Mouse (Mus musculus): ENCODE measurements around the gene Nme1. TPM values are rescaled to one million over a fixed set of nuclear protein-coding genes. Genes with fewer than 3 reads are reported as not detected.
A peak's percentile ranks its signal among the peaks of the same experiment; 100 is the strongest.

The Nme1 gene
- total RNA-seq, 2 experiments from 2014 or later, result 68.7 to 75.0 TPM

- no peak for TF ChIP-seq CTCF (conservative IDR thresholded peaks at IDR 0.05)
- no peak for DNase-seq (ENCODE audit: low spot score in 2 of 2)
- H3K27ac ChIP-seq, result no peak overlapping the region
Measured at GRCm38 (mm10) chr11:93987026-93987425, 18.7 kb upstream of the Nme1 start.

GRCm38 (mm10) chr11:93986298-93986697 lies 18.0 kb upstream of the Nme1 start:
- H3K27ac ChIP-seq, result no peak overlapping the region
- H3K4me3 ChIP-seq, result no peak overlapping the region
- DNase-seq (ENCODE audit: low spot score in 2 of 2), result no peak
- no peak for TF ChIP-seq CTCF (conservative IDR thresholded peaks at IDR 0.05)

More at GRCm38 (mm10) chr11:93987026-93987425, 18.7 kb upstream of the Nme1 start:
- H3K4me3 ChIP-seq, result no peak overlapping the region

GRCm38 (mm10) chr11:93985265-93985664 lies 16.9 kb upstream of the Nme1 start:
- H3K27ac ChIP-seq, result no peak overlapping the region
- DNase-seq (ENCODE audit: low spot score in 2 of 2), result no peak
- no peak for TF ChIP-seq CTCF (conservative IDR thresholded peaks at IDR 0.05)
- H3K4me3 ChIP-seq, result no peak overlapping the region

- Histone ChIP-seq H3K4me3 (no peak overlapping the region), H3K27ac (no peak overlapping the region)
- DNase-seq (ENCODE audit: low spot score in 2 of 2), result no peak
- no peak for TF ChIP-seq CTCF (conservative IDR thresholded peaks at IDR 0.05)
Measured at GRCm38 (mm10) chr11:93984619-93985018, 16.3 kb upstream of the Nme1 start.

GRCm38 (mm10) chr11:93979502-93980049 lies 11.3 kb upstream of the Nme1 start:
- DNase-seq (ENCODE audit: low spot score in 2 of 2), result no peak
- Histone ChIP-seq H3K4me3 (no peak overlapping the region), H3K27ac (no peak overlapping the region)
- no peak for TF ChIP-seq CTCF (conservative IDR thresholded peaks at IDR 0.05)

GRCm38 (mm10) chr11:93972951-93973350 lies 4.6 kb upstream of the Nme1 start:
- DNase-seq (ENCODE audit: low spot score in 2 of 2), result no peak
- no peak for TF ChIP-seq CTCF (conservative IDR thresholded peaks at IDR 0.05)

GRCm38 (mm10) chr11:93969799-93970198 lies 1.5 kb upstream of the Nme1 start:
- Histone ChIP-seq H3K4me3 (no peak overlapping the region), H3K27ac (no peak overlapping the region)
- DNase-seq (ENCODE audit: low spot score in 2 of 2), result no peak
- TF ChIP-seq CTCF (conservative IDR thresholded peaks at IDR 0.05), result no peak

More at GRCm38 (mm10) chr11:93972951-93973350, 4.6 kb upstream of the Nme1 start:
- H3K4me3 ChIP-seq, result no peak overlapping the region
- no peak overlapping the region for H3K27ac ChIP-seq

GRCm38 (mm10) chr11:93969171-93969570 lies 850 bp upstream of the Nme1 start:
- H3K4me3 ChIP-seq, result no peak overlapping the region
- no peak for TF ChIP-seq CTCF (conservative IDR thresholded peaks at IDR 0.05)
- peak overlapping the region; percentile 94 for H3K27ac ChIP-seq
- DNase-seq (ENCODE audit: low spot score in 2 of 2), result no peak

GRCm38 (mm10) chr11:93968848-93969128 lies 467 bp upstream of the Nme1 start:
- TF ChIP-seq CTCF (conservative IDR thresholded peaks at IDR 0.05), result no peak
- peak overlapping the region; percentile 49 for H3K4me3 ChIP-seq
- peak overlapping the region; percentile 94 for H3K27ac ChIP-seq
- DNase-seq (ENCODE audit: low spot score in 2 of 2), result no peak

GRCm38 (mm10) chr11:93967381-93967780 lies 940 bp downstream of the Nme1 start:
- H3K27ac ChIP-seq, result peak overlapping the region; percentile 94
- no peak for DNase-seq (ENCODE audit: low spot score in 2 of 2)
- peak overlapping the region; percentile 73 for H3K4me3 ChIP-seq
- TF ChIP-seq CTCF (conservative IDR thresholded peaks at IDR 0.05), result no peak

GRCm38 (mm10) chr11:93965391-93965790 lies 2.9 kb downstream of the Nme1 start:
- DNase-seq (ENCODE audit: low spot score in 2 of 2), result no peak
- Histone ChIP-seq H3K27ac (no peak overlapping the region), H3K4me3 (no peak overlapping the region)
- no peak for TF ChIP-seq CTCF (conservative IDR thresholded peaks at IDR 0.05)

GRCm38 (mm10) chr11:93963013-93963412 lies 5.3 kb downstream of the Nme1 start:
- no peak for DNase-seq (ENCODE audit: low spot score in 2 of 2)
- no peak for TF ChIP-seq CTCF (conservative IDR thresholded peaks at IDR 0.05)
- H3K4me3 ChIP-seq, result no peak overlapping the region

GRCm38 (mm10) chr11:93961482-93961881 lies 6.8 kb downstream of the Nme1 start:
- H3K27ac ChIP-seq, result no peak overlapping the region
- DNase-seq (ENCODE audit: low spot score in 2 of 2), result no peak
- no peak overlapping the region for H3K4me3 ChIP-seq
- TF ChIP-seq CTCF (conservative IDR thresholded peaks at IDR 0.05), result no peak

More at GRCm38 (mm10) chr11:93963013-93963412, 5.3 kb downstream of the Nme1 start:
- H3K27ac ChIP-seq, result no peak overlapping the region

- peak overlapping the region; percentile 67; the same call in 1 of the 2 replicates for H3K27ac ChIP-seq
- no peak overlapping the region for H3K4me3 ChIP-seq
Measured at GRCm38 (mm10) chr11:93957746-93958145, 10.6 kb downstream of the Nme1 start.

More at GRCm38 (mm10) chr11:93957746-93958145, 10.6 kb downstream of the Nme1 start:
- no peak for DNase-seq (ENCODE audit: low spot score in 2 of 2)
- no peak for TF ChIP-seq CTCF (conservative IDR thresholded peaks at IDR 0.05)

All from layer of hippocampus, adult 2 months (tissue).